Mouse (Mus musculus) spleen, adult 2 months (tissue): Measurements from ENCODE around the gene Eva1a. TPM values are rescaled to one million over a fixed set of nuclear protein-coding genes. Genes with fewer than 3 reads are reported as not detected.

ENCODE experiments used
- DNase-seq, 2 experiments: peaks; one replicate each; pipeline versions ENCODE4 v3.0.0 to v3.0.0-alpha.2; 2012 to 2021; ENCODE audit warnings: low spot score in 2 of 2, low read depth in 1 of 2
- H3K27ac ChIP-seq: fragments of 200-500 bp; 2 replicates; pipeline ENCODE4 v1.5.1; 2012; ENCODE audit warnings: low read length, inconsistent platforms; ENCODE audit not compliant: insufficient read depth
- H3K27me3 ChIP-seq: fragments of 200-500 bp; 2 replicates; pipeline ENCODE4 v1.6.1; 2012; ENCODE audit warnings: mild to moderate bottlenecking, moderate library complexity, low read length, inconsistent platforms; ENCODE audit not compliant: control insufficient read depth, insufficient read depth
- H3K36me3 ChIP-seq: fragments of 200-500 bp; 2 replicates; pipeline ENCODE4 v1.6.1; 2012; ENCODE audit warnings: mild to moderate bottlenecking, low read length, inconsistent platforms; ENCODE audit not compliant: control insufficient read depth, insufficient read depth
- H3K4me1 ChIP-seq: fragments of 200-500 bp; 2 replicates; pipeline ENCODE4 v1.6.1; 2011; ENCODE audit warnings: inconsistent platforms; ENCODE audit not compliant: control insufficient read depth, insufficient read depth, insufficient read length
- H3K4me3 ChIP-seq: fragments of 200-500 bp; 2 replicates; pipeline ENCODE4 v1.5.1; 2011; ENCODE audit warnings: mild to moderate bottlenecking, inconsistent platforms; ENCODE audit not compliant: insufficient read depth, insufficient read length; ENCODE audit errors: extremely low read depth
- CTCF ChIP-seq: fragments of 200-500 bp; IDR thresholded peaks from 2 replicates; pipeline ENCODE4 v1.5.1; 2011; ENCODE audit warnings: mild to moderate bottlenecking, inconsistent platforms; ENCODE audit not compliant: insufficient read depth, insufficient read length, insufficient replicate concordance; ENCODE audit errors: extremely low read depth
- POLR2A ChIP-seq: fragments of 200-500 bp; IDR thresholded peaks from 2 replicates; pipeline ENCODE4 v1.6.1; 2011; ENCODE audit warnings: low read depth, low read length, inconsistent platforms
- WGBS: fragments of 180-500 bp; shearing (Covaris S2); methylation state at CpG from one replicate; pipeline ENCODE4 v1.1.7; 2018; 5-methylcytosine and 5-hydroxymethylcytosine counted together
- polyA plus RNA-seq: library from polyadenylated mRNA; depleted of rRNA; stranded (reverse); fragments of >200 nt; gene quantifications from 2 replicates; pipeline ENCODE4 v1.2.3, GENCODE M21; 2012; rRNA removed

Eva1a gene
- polyA plus RNA-seq = 0.65 and 0.93 TPM in 2 replicates

DNA sequence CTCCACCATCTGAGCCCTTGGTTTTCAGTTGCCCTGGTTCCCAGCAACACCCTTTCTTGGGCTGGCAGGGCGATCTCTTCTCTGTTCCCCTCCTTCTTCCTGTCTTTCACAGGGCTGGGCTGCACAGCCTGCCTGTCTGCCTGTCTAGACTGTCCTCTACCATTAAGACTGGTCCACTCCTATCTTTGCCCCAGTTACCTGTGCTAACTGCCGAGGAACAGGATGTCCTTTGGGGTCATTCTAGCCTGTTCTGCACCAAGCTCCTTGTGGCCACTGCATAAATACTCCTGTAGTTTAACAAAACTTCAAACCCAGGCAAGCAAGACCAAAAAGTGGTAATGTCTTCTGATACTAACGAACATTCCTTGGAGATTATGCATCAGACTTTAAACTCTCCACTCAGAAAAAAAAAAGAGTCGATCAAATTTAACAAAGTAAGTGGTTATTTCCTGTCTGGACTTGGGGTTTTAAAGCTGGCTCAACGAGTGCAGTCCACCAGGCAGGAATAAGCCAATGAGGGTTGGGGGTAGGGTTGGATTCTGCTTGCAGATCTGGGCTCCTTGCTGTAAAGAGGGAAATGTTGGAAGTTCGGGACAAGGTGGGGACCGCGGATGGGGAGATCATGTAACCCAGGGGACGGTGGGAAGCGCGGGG lies at the start of gene Eva1a:
Gene Eva1a (plus strand): TSS at position 210 of the 654 bp plus-strand sequence.
- no peak for TF ChIP-seq CTCF
- TF ChIP-seq POLR2A = no peak
- Histone ChIP-seq H3K27ac (no peak within 1 kb of the TSS), H3K36me3 (no peaks in the 10 kb centered on the region), H3K4me1 (no peaks in the 10 kb centered on the region), H3K27me3 (no peaks in the 10 kb centered on the region), H3K4me3 (peak within 1 kb of the TSS; percentile 22; the same call in 1 of the 2 replicates)
- WGBS = 6% methylated on average over 11 of the region's 11 CpGs
- DNase-seq = no peak

DNA sequence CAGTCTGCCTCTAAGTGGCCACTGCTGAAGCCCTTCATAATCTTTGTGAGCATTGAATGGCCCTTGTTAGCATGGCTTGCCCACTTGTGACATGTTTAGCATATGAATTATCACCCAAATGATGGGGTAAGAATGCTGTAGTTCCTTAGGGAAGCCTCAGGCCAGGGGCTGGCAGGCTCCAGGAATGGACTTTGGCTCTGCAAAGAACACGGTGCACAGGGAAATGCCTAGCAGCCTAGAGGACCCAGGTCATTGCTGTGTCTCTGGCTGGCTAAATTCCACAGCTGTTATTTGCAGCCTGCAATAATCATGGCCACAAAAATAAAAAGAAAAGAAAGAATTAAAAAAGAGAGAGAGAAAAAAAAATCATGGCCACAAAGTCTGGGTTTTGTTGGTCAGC lies 28.5 kb upstream of the Eva1a start:
- DNase-seq = no peak
- Histone ChIP-seq H3K4me3 (no peak overlapping the region), H3K4me1 (no peaks in the 10 kb centered on the region), H3K27me3 (no peaks in the 10 kb centered on the region), H3K27ac (no peak overlapping the region), H3K36me3 (no peaks in the 10 kb centered on the region)
- TF ChIP-seq POLR2A (no peak), CTCF (no peak)
- 90% methylated on average over 1 of the region's 1 CpGs for WGBS

DNA sequence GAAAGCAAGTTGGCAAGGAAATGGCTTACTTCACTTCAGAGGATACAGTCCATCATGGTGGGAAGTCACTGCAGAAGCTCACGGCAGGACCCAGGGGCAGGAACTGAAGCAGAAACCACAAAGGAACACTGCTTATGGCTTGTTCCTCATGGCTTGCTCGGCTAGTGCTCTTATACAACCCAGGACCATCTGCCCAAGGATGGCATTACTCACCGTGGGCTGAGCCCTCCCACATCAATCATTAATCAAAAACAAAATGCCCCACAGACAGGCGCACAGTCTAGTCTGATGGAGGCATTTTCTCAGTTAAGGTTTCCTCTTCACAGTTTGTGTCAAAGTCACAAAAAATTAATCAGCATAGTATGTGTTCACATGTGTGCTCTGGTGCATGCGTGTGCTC lies 19.8 kb upstream of the Eva1a start:
- Histone ChIP-seq H3K4me3 (no peak overlapping the region), H3K27me3 (no peaks in the 10 kb centered on the region), H3K36me3 (no peaks in the 10 kb centered on the region), H3K27ac (no peak overlapping the region), H3K4me1 (no peaks in the 10 kb centered on the region)
- DNase-seq = no peak
- 61% methylated on average over 5 of the region's 5 CpGs for WGBS
- TF ChIP-seq POLR2A = no peak
- TF ChIP-seq CTCF = no peak

DNA sequence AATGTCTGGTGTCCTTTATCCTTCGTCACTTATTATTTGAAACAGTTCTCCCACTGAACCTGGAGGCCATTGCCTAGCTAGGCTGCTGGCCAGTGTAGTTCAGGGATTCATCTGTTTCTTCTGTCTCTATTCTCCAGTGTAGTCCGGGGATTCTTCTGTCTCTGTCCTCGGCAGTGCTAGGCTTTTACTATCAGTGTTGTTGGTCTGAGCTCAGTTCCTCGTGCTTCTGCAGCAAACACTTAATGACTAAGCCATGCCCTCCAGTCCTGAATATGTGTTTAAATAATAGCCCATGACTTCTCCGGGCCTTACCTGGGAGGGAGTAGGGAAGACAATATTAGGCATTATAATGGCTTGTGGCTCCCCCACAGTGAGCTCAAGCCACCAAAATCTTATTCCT lies 19.3 kb upstream of the Eva1a start:
- H3K36me3 ChIP-seq = no peaks in the 10 kb centered on the region

DNA sequence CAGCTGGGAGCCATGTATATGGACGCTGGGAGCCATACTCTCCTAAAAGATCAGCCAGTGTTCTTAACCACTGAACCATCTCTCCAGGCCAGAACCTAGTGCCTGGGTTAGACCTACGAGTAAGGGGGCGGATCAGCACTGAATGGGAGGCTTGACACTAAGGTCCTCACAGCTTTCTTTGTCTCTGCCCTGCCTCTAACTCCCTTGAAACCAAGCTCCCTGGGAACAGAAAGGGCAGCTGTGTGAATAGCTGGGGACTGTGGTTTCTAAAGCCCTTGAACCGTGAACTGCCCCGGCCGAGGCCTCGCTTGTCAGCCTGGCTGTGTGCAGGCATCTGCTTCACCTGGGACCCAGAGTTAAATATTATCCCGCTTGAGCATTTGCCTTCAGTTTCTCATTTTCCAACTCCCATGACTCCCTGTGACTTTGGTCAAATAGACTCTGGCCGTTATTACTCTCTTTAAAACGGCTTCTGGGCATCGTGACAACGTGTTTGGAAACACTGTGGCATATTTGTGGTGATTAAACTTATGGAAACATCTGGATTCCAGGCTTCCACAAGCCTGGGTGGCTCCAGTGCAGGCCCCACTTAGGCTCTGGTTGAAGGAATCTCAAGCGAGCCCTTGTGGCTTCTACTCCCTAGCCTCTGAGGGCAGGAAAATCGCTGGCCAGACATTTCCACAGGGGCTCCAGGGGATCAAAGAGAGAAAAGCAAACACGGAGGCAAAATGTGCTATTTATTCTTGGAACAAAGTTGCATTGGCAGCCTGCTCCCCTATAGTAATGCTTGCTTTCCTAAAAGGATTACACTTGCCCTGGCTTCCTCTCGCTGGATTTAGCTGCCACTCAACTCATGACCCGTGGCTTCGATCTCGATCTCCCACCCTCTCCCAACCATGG lies 11.0 kb upstream of the Eva1a start:
- no peak for TF ChIP-seq CTCF
- TF ChIP-seq POLR2A = no peak
- Histone ChIP-seq H3K36me3 (no peaks in the 10 kb centered on the region), H3K4me3 (no peak overlapping the region), H3K27ac (no peak overlapping the region), H3K4me1 (no peaks in the 10 kb centered on the region), H3K27me3 (no peaks in the 10 kb centered on the region)
- WGBS = 79% methylated on average over 19 of the region's 19 CpGs
- DNase-seq = no peak

More for the DNA sequence above, 19.3 kb upstream of the Eva1a start:
- no peak for TF ChIP-seq POLR2A
- no peak overlapping the region for H3K27ac ChIP-seq
- no peak for DNase-seq
- WGBS = 93% methylated on average over 5 of the region's 5 CpGs
- no peaks in the 10 kb centered on the region for H3K27me3 ChIP-seq
- H3K4me1 ChIP-seq = no peaks in the 10 kb centered on the region
- no peak overlapping the region for H3K4me3 ChIP-seq

DNA sequence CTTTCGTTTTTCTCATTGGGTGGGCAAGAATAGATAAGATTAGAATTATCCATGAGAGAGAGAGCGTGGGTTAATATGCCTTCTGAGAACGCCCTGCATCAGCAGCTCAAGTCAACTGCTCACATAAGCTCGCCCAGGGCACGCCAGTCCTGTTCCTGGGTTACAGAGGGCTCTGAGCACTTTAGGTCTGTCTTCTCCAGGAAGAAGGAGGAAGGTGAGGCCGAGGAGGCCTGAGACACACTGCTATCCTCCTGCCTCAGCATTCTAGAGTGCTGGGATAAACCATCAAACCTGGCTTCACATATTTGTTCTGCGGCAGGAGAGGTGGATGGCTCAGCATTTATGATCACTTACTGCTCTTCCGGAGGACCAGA lies 10.3 kb upstream of the Eva1a start:
- no peak for DNase-seq
- no peaks in the 10 kb centered on the region for H3K36me3 ChIP-seq
- no peak for TF ChIP-seq POLR2A
- TF ChIP-seq CTCF = no peak
- H3K27ac ChIP-seq = no peak overlapping the region
- H3K4me3 ChIP-seq = no peak overlapping the region
- WGBS = 93% methylated on average over 8 of the region's 8 CpGs
- no peaks in the 10 kb centered on the region for H3K27me3 ChIP-seq
- no peaks in the 10 kb centered on the region for H3K4me1 ChIP-seq

DNA sequence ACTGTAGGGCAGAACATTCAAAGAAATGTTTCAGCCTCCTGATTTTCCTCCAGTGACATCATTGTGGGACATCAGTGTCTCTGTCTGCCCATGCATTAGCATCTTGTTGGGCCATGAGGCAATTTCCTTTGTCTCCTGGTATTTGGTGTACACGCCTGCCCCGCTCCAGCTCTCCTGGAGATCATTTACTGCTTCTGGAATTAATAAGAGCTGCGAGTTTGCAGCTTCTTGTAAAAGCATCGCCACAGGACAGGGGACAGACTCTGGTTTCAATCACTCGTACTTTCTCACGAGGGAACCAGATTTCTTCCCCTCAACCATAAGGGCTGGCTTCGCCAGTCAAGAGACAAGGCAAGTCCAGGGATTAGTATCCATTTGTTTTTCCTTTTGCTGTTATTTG lies 3.6 kb upstream of the Eva1a start:
- H3K27me3 ChIP-seq = no peaks in the 10 kb centered on the region
- no peak for DNase-seq
- no peaks in the 10 kb centered on the region for H3K36me3 ChIP-seq
- H3K4me3 ChIP-seq = no peak overlapping the region
- H3K4me1 ChIP-seq = no peaks in the 10 kb centered on the region
- H3K27ac ChIP-seq = no peak overlapping the region
- no peak for TF ChIP-seq CTCF
- no peak for TF ChIP-seq POLR2A
- WGBS = 92% methylated on average over 7 of the region's 7 CpGs
